Mouse (Mus musculus) A20 (cell line): Measurements from ENCODE around the gene Zscan10.

ENCODE experiments used
- DNase-seq: peaks from one replicate; pipeline ENCODE4 v3.0.0-alpha.2; 2011; ENCODE audit warnings: low read depth, low spot score

The Zscan10 gene

GRCm38 (mm10) chr17:23651363-23651762 lies 50.7 kb downstream of the Zscan10 start:
- DNase-seq: no peak

GRCm38 (mm10) chr17:23653324-23653723 lies 52.7 kb downstream of the Zscan10 start:
- DNase-seq: no peak

GRCm38 (mm10) chr17:23654001-23654400 lies 53.3 kb downstream of the Zscan10 start:
- peak; percentile 41 for DNase-seq

GRCm38 (mm10) chr17:23654410-23654809 lies 53.8 kb downstream of the Zscan10 start:
- no peak for DNase-seq

GRCm38 (mm10) chr17:23658450-23658849 lies 57.8 kb downstream of the Zscan10 start:
- DNase-seq: no peak

DNA sequence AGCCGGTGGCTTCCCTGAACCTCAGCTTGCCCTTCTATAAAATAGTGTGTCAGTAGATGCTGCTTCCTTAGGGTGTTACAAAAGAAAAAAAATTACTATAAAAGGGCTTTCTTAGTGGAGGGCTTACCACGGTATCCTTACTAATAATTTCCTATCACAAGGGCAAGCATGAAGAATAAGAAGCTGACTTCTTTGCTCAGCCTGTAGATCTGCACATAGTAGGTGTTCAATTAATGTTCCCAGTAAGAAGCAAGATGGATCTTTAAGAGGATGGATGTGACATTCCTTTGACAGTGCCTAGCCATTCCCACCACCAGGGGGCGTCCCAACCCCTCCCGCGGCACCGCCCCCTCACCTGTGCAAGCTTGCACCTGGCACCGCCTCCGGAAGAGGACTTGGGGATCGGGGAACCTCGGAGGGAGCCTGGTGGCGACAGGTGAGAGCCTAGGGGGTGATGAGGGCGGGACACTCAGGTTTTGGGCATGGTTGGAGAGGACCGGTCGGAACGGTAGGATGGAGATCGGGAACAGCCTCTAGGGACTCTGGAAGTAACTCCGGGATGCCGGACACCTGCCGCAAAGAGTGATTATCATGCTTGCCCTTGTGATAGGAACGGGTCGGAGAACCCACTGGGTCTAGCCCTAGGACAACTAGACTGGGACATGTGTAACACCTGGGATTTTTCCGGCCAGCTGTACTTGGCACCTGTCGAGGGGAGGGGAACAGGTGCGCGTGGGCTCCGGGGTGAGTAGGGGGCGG lies 59.6 kb downstream of the Zscan10 start, which contains the start of gene Bicdl2:
Gene Bicdl2, plus strand, starts transcription at position 390 of the 759 bp plus-strand sequence.
- DNase-seq: peak; percentile 45
